Mouse (Mus musculus) cerebellum, adult 18-20 months (tissue): ENCODE results near the gene Gramd1b.

Source experiments
- DNase-seq, 2 experiments: peaks; one replicate each; pipeline ENCODE4 v3.0.0; 2021

The Gramd1b gene

DNA sequence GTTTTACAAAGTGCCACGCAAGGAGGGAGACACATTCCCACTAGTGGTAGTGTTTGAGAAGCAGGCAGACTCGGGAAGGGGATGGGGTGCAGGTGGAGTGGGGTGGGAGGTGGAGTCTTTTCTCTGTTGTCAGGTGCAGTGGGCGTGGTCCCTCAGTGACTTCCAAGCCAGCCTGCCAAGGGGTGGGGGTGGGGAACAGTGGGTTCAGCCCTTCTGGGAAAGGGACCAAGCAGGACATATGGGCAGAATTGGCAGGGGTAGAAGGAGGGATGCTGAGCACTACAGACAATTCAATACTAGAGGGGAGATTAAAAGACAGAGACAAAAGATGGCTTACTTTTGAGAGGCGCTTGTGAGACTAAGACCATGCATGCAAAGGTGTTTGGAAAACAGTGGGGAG, 198.9 kb downstream of the Gramd1b start:
- peak; percentile 93 to 95 for DNase-seq

GRCm38 (mm10) chr9:40331411-40332286, 199.5 kb downstream of the Gramd1b start:
- DNase-seq = peak in 1 of 2 experiments; percentile 52

- peak; percentile 96 to 97 for DNase-seq
Observed at GRCm38 (mm10) chr9:40330609-40331382, 200.4 kb downstream of the Gramd1b start.

- DNase-seq = no peak
Observed at GRCm38 (mm10) chr9:40326260-40326915, 204.8 kb downstream of the Gramd1b start.

GRCm38 (mm10) chr9:40324826-40325225, 206.4 kb downstream of the Gramd1b start:
- no peak for DNase-seq

- DNase-seq = no peak
Observed at GRCm38 (mm10) chr9:40324232-40324792, 206.9 kb downstream of the Gramd1b start.

DNA sequence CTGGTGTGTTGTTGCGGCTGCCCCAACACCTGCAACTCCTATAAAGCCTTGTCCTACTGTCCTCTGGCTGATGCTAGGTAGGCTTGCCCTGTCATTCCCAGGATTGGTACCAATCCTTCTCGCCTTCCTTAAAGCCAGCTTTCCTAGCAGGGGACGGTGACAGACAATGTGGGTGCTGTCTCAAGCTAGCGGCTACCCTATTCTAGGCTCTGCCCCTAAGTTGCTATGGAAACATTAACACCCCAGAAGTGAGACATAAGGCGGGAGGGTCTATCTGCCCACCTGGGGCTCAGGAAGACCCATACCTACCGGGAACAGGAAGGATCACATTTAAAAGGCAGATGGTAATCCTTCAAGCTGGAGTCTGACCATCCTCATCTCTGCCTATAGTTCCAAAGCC, 207.4 kb downstream of the Gramd1b start:
- DNase-seq = no peak

- no peak for DNase-seq
Observed at GRCm38 (mm10) chr9:40323171-40323570, 208.0 kb downstream of the Gramd1b start.

- DNase-seq = no peak
Observed at GRCm38 (mm10) chr9:40322372-40322771, 208.8 kb downstream of the Gramd1b start.

- no peak for DNase-seq
Observed at GRCm38 (mm10) chr9:40321668-40322003, 209.5 kb downstream of the Gramd1b start.

GRCm38 (mm10) chr9:40320879-40321667, 210.1 kb downstream of the Gramd1b start:
- DNase-seq = peak in 1 of 2 experiments; percentile 54

DNA sequence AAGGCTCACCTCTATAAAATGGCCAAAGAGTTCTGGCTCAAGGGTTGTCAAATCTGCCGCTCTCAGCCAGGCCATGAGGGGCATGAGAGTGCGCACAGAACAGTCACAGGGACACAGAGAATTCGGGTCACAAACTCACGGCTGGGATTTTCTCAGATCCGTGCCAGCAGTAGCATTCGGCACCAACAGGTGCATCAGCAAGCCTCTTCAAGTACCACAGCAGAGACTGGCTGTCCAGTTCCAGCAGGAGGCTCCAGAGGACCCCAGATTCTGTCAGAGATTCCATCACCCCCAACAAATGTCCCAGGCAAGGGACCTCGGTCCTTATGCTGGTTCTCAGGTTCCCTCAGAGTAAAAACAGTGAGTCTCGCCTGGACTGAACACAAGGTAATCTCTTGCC, 210.8 kb downstream of the Gramd1b start:
- DNase-seq = peak; percentile 42 to 46

DNA sequence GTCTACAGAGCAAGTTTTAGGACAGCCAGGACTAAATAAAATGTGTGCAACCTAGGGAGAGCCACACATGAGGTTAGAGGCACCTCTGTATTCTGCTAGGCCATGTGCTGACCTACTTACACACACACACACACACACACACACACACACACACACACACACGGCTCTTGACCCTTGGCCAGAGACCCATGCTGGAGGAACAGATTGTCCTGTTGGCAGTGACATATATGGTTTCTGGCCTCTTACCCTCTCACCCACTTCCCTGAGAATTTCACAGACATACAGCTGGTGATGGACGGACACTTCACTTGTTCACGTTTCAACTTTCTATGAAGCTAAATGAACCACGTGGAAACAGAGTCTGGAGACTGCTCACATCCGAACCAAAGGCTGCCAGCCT, 212.4 kb downstream of the Gramd1b start:
- DNase-seq = peak; percentile 44 to 63

- no peak for DNase-seq
Observed at GRCm38 (mm10) chr9:40317735-40318134, 213.4 kb downstream of the Gramd1b start.

GRCm38 (mm10) chr9:40316865-40317660, 214.1 kb downstream of the Gramd1b start:
- DNase-seq = peak in 1 of 2 experiments; percentile 42

- no peak for DNase-seq
Observed at GRCm38 (mm10) chr9:40311813-40312212, 219.4 kb downstream of the Gramd1b start.

GRCm38 (mm10) chr9:40309876-40310275, 221.3 kb downstream of the Gramd1b start:
- DNase-seq = no peak

- no peak for DNase-seq
Observed at GRCm38 (mm10) chr9:40307311-40307710, 223.9 kb downstream of the Gramd1b start.

DNA sequence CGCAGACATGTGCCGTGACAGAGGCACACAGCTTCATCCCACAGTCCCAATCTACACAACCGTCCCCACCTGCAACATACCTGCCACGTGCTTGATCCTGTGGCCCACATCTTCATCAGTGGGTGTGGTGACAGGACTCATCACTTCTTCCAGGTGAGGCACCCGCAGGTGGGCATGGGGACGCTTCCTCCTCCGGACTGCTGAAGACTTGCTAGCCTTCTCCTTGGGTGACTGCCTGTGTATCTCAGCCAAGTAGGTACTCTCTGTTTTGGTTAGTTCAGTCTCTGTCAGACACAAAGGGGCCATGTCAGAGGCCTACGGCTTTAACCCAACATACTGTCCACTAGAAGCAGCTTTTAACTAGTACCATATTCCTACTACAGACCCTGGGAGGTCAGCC, 226.9 kb downstream of the Gramd1b start:
- DNase-seq = no peak

- no peak for DNase-seq
Observed at GRCm38 (mm10) chr9:40302375-40302774, 228.8 kb downstream of the Gramd1b start.

DNA sequence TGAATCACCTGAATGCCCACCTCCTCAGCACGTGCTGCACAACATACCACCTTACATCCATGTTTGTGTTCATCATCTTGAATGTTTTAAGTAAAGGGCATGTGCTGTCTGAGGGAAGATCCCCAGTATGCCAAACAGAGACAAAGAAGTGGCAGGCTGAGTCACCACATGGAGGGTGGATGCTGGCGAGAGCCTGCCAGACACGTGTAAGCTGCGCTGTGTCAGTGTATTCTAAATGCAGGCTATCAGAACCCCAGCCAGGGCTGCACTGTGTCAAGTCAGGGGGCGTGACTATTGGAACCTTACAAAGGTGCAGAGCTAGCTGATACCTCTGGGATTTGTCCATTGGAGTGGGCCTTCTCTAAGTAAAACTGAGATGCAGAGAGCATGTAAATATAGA, 229.7 kb downstream of the Gramd1b start:
- DNase-seq = no peak
